22 mouse cellular contexts compared by ENCODE assay signal in the genomic region with DNA sequence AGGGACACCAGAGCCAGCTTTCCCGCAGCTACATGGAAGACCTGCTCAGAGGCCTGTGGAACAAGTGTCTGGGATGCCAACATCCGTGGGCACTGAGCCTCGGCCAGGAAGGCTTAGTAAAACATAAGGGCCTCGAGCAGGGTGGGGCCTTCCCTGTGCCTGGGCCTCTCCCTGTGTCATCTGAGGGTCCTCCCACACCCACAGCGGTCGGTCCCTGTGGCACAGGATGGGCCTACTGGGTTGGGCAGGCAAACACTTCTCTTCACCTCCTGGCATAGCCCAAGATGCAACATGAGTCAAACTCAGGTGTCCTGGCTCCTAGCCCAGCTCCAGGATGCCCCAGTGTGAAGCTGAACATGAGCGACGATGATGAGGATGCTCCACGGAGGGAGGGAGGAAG. TPM values are rescaled to one million over a fixed set of nuclear protein-coding genes. Genes with fewer than 3 reads are reported as not detected.
DNase-seq lines count a peak whose midpoint lies in the region; ATAC-seq and TF ChIP-seq lines count a peak whose summit lies in the region.
"Had no signal": no experiment of that assay in that cellular context is flagged by ENCODE, and none has a peak within 500 bp of the region (broad histone marks: within the 10 kb centered on the region; RNA-seq: fewer than 3 reads in every experiment).

No protein-coding gene starts in this region.

- no peak overlapping the region for H3K4me2 ChIP-seq in heart, embryonic 12.5 days
- peak overlapping the region; percentile 0; the same call in 1 of the 2 replicates for H3K4me2 ChIP-seq in liver, embryonic 15.5 days
- H3K4me2 ChIP-seq: hindbrain, embryonic 13.5 days; midbrain, embryonic 11.5 days had no signal

- no peak for ATAC-seq in heart, embryonic 12.5 days (ENCODE audit: insufficient number of reproducible peaks, low FRiP score)
- peak; percentile 53 for ATAC-seq in liver, embryonic 15.5 days (ENCODE audit: insufficient read depth)
- ATAC-seq: forebrain, embryonic 16.5 days; intestine, postnatal 0 days had no signal

- 64% methylated on average over 7 of the region's 9 CpGs for WGBS in heart, embryonic 12.5 days
- WGBS in liver, embryonic 15.5 days (ENCODE audit: insufficient replicate concordance) = 50% methylated on average over 8 of the region's 9 CpGs

- H3K27ac ChIP-seq in heart, embryonic 12.5 days (ENCODE audit: poor library complexity, severe bottlenecking) = no peak overlapping the region
- peak overlapping the region; percentile 6; the same call in 1 of the 2 replicates for H3K27ac ChIP-seq in ES-E14 (ENCODE audit: insufficient read depth, low read depth, low read length, poor library complexity, severe bottlenecking)
- no peak overlapping the region for H3K27ac ChIP-seq in liver, embryonic 15.5 days (replicated peaks)
- H3K27ac ChIP-seq: gastrocnemius, adult 2 months; hindbrain, embryonic 13.5 days had no signal

- H3K36me3 ChIP-seq in heart, embryonic 12.5 days = no peaks in the 10 kb centered on the region
- H3K36me3 ChIP-seq in ES-E14 (ENCODE audit: control insufficient read depth, insufficient read depth, low read length, poor library complexity, severe bottlenecking) = no peaks in the 10 kb centered on the region
- H3K36me3 ChIP-seq in liver, embryonic 15.5 days (replicated peaks) = no peaks in the 10 kb centered on the region
- H3K36me3 ChIP-seq: G1E; hindbrain, embryonic 13.5 days had no signal

- peaks cover 12% of the 10 kb centered on the region; the same call in 1 of the 2 replicates for H3K27me3 ChIP-seq in heart, embryonic 12.5 days (replicated peaks)
- peaks cover 13% of the 10 kb centered on the region for H3K27me3 ChIP-seq in liver, embryonic 15.5 days
- H3K27me3 ChIP-seq: hindbrain, embryonic 13.5 days had no signal

- no peak overlapping the region for H3K4me3 ChIP-seq in heart, embryonic 12.5 days
- no peak overlapping the region for H3K4me3 ChIP-seq in ES-E14 (ENCODE audit: insufficient read depth in 1 of 2, low read depth in 1 of 2, low read length in 2 of 2, poor library complexity in 1 of 2, severe bottlenecking in 1 of 2)
- no peak overlapping the region for H3K4me3 ChIP-seq in liver, embryonic 15.5 days (replicated peaks)
- H3K4me3 ChIP-seq: gastrocnemius, adult 2 months; hindbrain, embryonic 13.5 days had no signal

- in situ Hi-C loops in ES-E14 (cut with MboI; ENCODE audit: low sequenced_read_pairs in 2 of 2, unreplicated experiment in 2 of 2) = loop anchor here in 1 of 2 experiments (5.0 kb wide), 1 partner anchor 60 kb away; no protein-coding TSS in a partner anchor

- H3K4me1 ChIP-seq in heart, embryonic 12.5 days (replicated peaks) = peaks cover 25% of the 10 kb centered on the region
- peaks cover 0 to 16% of the 10 kb centered on the region in 2 experiments; a peak in 2 of 4 replicates for H3K4me1 ChIP-seq in ES-E14 (ENCODE audit: control insufficient read depth in 2 of 2, insufficient read depth in 2 of 2, low read length in 2 of 2, poor library complexity in 1 of 2)
- H3K4me1 ChIP-seq in liver, embryonic 15.5 days (replicated peaks) = peaks cover 35% of the 10 kb centered on the region
- H3K4me1 ChIP-seq: hindbrain, embryonic 13.5 days had no signal

- H3K9me3 ChIP-seq in heart, embryonic 12.5 days (replicated peaks) = no peaks in the 10 kb centered on the region
- H3K9me3 ChIP-seq in ES-E14 (ENCODE audit: control insufficient read depth, insufficient read depth, low read depth, low read length) = no peaks in the 10 kb centered on the region
- H3K9me3 ChIP-seq in liver, embryonic 15.5 days (replicated peaks) = no peaks in the 10 kb centered on the region
- H3K9me3 ChIP-seq: G1E; hindbrain, embryonic 13.5 days had no signal

- DNase-seq in heart, adult 11 months = peak; percentile 85
- no peak for DNase-seq in ES-E14 (ENCODE audit: low read depth, low spot score)
- peak; percentile 56 for DNase-seq in cerebellum, adult 9-11 months
- DNase-seq in thymus, adult 18-20 months = no peak
- DNase-seq in thymus, postnatal 36 days = no peak
- DNase-seq: B cell, adult 2 months; gastrocnemius, adult 2 months; heart, postnatal 10 days; lung, postnatal 36 days; thymus, postnatal 25 days had no signal

- no peak overlapping the region for H3K9ac ChIP-seq in heart, embryonic 12.5 days
- H3K9ac ChIP-seq in ES-E14 (ENCODE audit: insufficient read depth, low read depth, low read length, poor library complexity, severe bottlenecking) = no peak overlapping the region
- no peak overlapping the region for H3K9ac ChIP-seq in liver, embryonic 15.5 days
- H3K9ac ChIP-seq: hindbrain, embryonic 13.5 days had no signal

TF ChIP-seq in ES-E14, 5 proteins besides CTCF, POLR2A, EP300 and RAD21:
- TF ChIP-seq MAFK (IDR thresholded peaks at IDR 0.05; ENCODE audit: insufficient read depth, low read depth, low read length) (no peak), ZNF384 (IDR thresholded peaks at IDR 0.05; ENCODE audit: low read depth, low read length) (no peak), HCFC1 (IDR thresholded peaks at IDR 0.05; ENCODE audit: borderline replicate concordance, insufficient read depth, low read length) (no peak), ZC3H11A (IDR thresholded peaks at IDR 0.05; ENCODE audit: borderline replicate concordance, low read depth, low read length) (no peak), CHD2 (IDR thresholded peaks at IDR 0.05; ENCODE audit: low read depth, low read length) (no peak)
TF ChIP-seq in ES-E14: peak in this region for 0.

RNA-seq across cellular contexts. Expression of a gene that starts 9.4 kb away (rescaled TPM):
- polyA plus RNA-seq in heart, embryonic 12.5 days (2016; fragmentation: Nextera tagmentation; extraction: Ambion mirVana) = 0.09 TPM in 1 of 2 replicates, not detected in the other
- total RNA-seq in ES-E14 (2012; rRNA removed) = 0.11 TPM in 1 of 2 replicates, not detected in the other
- 0.79 and 1.2 TPM in 2 replicates for polyA plus RNA-seq in liver, embryonic 15.5 days (2015; fragmentation: Nextera tagmentation; extraction: Ambion mirVana)
- total RNA-seq: G1E; left cerebral cortex, postnatal 10 days had no signal
- polyA plus RNA-seq: forebrain, embryonic 16.5 days; G1E; hindbrain, embryonic 13.5 days; midbrain, embryonic 11.5 days; neural tube, embryonic 14.5 days had no signal

RNA-seq across cellular contexts. Expression of a gene that starts 40.6 kb away (rescaled TPM):
- polyA plus RNA-seq in heart, embryonic 12.5 days (2016; fragmentation: Nextera tagmentation; extraction: Ambion mirVana) = 2.2 and 2.6 TPM in 2 replicates
- 62.9 and 87.0 TPM in 2 replicates for total RNA-seq in ES-E14 (2012; rRNA removed)
- 12.3 and 12.8 TPM in 2 replicates for polyA plus RNA-seq in liver, embryonic 15.5 days (2015; fragmentation: Nextera tagmentation; extraction: Ambion mirVana)
- total RNA-seq: adrenal gland, adult 18-20 months; gastrocnemius, adult 2 months; heart, adult 8-10 months; left cerebral cortex, postnatal 10 days; liver, adult 2 months had no signal
- polyA plus RNA-seq: hindbrain, embryonic 13.5 days; liver, adult 2 months had no signal

Comparison
In these comparisons a context has a peak if more than half of its experiments do, and no peak if none do; other contexts are left out.
1. DNase-seq: peak in heart, adult 11 months (single experiment) and cerebellum, adult 9-11 months (single experiment); none in ES-E14 (single experiment), thymus, adult 18-20 months (0 of 2) and thymus, postnatal 36 days (0 of 2).